Mouse (Mus musculus) embryo, embryonic 10 days (tissue): ENCODE data around the gene Txndc8.

Experiments used
- DNase-seq: peaks from one replicate; pipeline ENCODE4 v3.0.0-alpha.2; 2015; ENCODE audit warnings: low spot score

Txndc8 gene

GRCm38 (mm10) chr4:57956029-57956960 is 52.6 kb downstream of the Txndc8 start, which contains the start of gene Txn1:
Gene Txn1 (minus strand): TSS chr4:57956411.
- DNase-seq: peak; percentile 96

GRCm38 (mm10) chr4:57955544-57955958 is 53.4 kb downstream of the Txndc8 start:
- peak; percentile 81 for DNase-seq

GRCm38 (mm10) chr4:57954991-57955390 is 53.9 kb downstream of the Txndc8 start:
- DNase-seq: no peak

GRCm38 (mm10) chr4:57954580-57954979 is 54.3 kb downstream of the Txndc8 start:
- no peak for DNase-seq

GRCm38 (mm10) chr4:57953796-57954195 is 55.1 kb downstream of the Txndc8 start:
- no peak for DNase-seq

- no peak for DNase-seq
Observed at GRCm38 (mm10) chr4:57952891-57953290, 56.0 kb downstream of the Txndc8 start.

- DNase-seq: no peak
Observed at GRCm38 (mm10) chr4:57952416-57952815, 56.5 kb downstream of the Txndc8 start.

GRCm38 (mm10) chr4:57949866-57950265 is 59.1 kb downstream of the Txndc8 start:
- DNase-seq: no peak

GRCm38 (mm10) chr4:57947476-57947875 is 61.4 kb downstream of the Txndc8 start:
- DNase-seq: no peak

- no peak for DNase-seq
Observed at GRCm38 (mm10) chr4:57947036-57947435, 61.9 kb downstream of the Txndc8 start.

GRCm38 (mm10) chr4:57942892-57943291 is 66.0 kb downstream of the Txndc8 start:
- DNase-seq: no peak

GRCm38 (mm10) chr4:57940631-57941030 is 68.3 kb downstream of the Txndc8 start:
- no peak for DNase-seq

- no peak for DNase-seq
Observed at GRCm38 (mm10) chr4:57937292-57937691, 71.6 kb downstream of the Txndc8 start.

- no peak for DNase-seq
Observed at GRCm38 (mm10) chr4:57934181-57934580, 74.7 kb downstream of the Txndc8 start.
